Mouse (Mus musculus) ES-Bruce4 (cell line): ENCODE results near the gene Smox.
A peak's percentile ranks its signal among the peaks of the same experiment; 100 is the strongest.

ENCODE experiments used
- CTCF ChIP-seq: IDR thresholded peaks from one replicate; pipeline ENCODE4 v1.8.1; 2011; ENCODE audit warnings: low read depth, low read length
- EP300 ChIP-seq: IDR thresholded peaks from 2 replicates; pipeline ENCODE4 v1.6.1; 2011; ENCODE audit warnings: low read depth, low read length; ENCODE audit not compliant: insufficient read depth

DNA sequence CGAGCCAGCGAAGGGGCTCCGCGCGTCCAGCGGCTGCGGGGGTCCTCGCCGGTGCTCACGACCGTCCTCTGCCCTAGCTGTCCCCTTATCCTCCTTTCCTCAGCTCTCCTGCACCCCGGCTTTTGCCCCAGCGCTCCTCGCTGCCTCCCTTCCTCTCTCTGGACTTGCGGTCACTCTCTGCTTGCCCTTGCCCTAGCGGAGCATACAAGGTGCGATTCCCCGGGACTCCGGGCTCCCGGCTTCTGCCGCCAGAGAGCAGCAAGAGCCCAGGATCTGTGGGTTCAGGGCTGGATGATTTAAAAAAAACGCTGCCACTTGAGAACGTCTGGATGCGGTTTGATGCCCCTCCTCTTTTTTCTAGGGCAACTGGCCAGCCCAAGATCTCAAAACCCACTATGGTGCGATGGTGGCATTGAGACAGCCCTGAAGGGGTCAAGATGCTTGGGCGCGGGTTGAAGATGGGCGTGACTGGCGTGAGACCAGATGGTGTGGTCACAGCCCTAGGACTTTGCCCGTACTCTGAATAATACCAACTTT is 71.4 kb downstream of the Smox start:
- no peak for TF ChIP-seq EP300
- TF ChIP-seq CTCF: peak; percentile 23
